Mouse (Mus musculus): ENCODE data around the gene March5. TPM values are rescaled to one million over a fixed set of nuclear protein-coding genes. Genes with fewer than 3 reads are reported as not detected.

The March5 gene
- 79.0 and 95.9 TPM in 2 replicates for polyA plus RNA-seq (2016; fragmentation: Nextera tagmentation; extraction: Ambion mirVana)

DNA sequence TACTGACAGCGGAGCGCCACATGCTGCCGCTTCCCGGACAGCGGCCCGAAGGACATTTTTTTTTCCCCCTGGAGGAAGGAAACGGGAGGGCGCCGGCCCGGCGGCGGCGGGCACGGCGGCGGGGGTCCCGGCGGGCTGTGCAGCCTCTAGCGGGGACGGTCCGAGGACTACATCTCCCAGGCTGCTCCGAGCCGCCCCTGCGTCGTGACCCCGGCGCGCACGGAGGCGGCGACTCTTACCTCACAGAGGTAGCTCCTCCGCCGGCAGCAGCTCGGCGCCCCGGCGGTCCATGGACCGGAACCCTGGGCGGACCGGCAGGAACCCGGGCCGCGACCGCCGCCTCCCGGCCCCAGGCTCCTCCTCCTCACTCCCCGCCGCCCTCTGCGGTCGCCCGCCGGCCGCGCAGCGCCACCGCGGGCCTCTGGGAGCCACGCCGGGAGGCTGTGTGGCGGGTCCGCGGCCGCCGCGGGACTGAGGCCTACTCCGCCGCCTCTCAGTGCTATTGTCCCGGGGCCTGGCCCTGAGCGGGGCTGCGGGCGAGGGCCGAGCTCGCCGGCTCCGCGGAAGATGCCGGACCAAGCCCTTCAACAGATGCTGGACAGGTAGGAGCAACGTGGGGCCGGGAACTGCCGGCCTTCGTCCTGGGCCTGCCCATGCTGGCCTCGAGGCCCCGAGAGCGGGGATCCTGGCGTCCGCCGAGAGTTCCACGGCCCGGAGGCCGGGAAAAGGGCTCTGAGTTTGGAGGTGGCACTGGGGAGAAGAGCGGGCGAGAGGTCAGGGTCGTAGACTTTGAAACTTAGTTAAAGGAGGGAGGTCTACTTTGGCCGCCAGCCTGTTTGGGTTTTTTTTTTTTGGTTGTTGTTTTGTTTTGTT is at the start of gene March5:
March5 (plus strand) TSS at position 241 of the 873 bp plus-strand sequence.
- Histone ChIP-seq H3K9me3 (no peaks in the 10 kb centered on the region), H3K36me3 (peaks cover 26% of the 10 kb centered on the region), H3K27me3 (ENCODE audit: insufficient read depth, poor library complexity, severe bottlenecking) (no peaks in the 10 kb centered on the region), H3K4me1 (peaks cover 15% of the 10 kb centered on the region), H3K27ac (peak within 1 kb of the TSS; percentile 98), H3K4me3 (peak within 1 kb of the TSS; percentile 99)
- DNase-seq (ENCODE audit: low spot score), result peak; percentile 94
- WGBS, result under 1% methylated on average over 93 of the region's 94 CpGs

DNA sequence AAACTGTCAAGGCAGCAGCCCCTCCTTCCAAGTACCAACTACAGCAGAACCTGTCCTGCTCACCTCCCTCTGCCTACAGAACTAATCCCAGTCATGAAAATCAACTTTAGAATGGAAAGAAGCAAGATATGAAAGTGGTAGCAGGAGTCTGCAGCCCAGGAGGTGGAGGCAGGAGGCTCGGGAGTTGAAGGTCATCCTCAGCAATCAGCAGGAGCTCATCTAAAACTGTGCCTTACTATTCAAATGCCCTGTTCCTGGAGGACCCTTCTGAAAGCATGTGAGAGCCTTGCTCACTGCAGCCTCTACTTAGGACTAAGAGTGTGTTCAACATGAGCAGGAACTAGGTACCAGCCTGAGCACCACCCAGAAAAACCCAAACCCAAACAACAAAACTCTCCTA is 35.2 kb upstream of the March5 start:
- WGBS, result 40% methylated on average over 1 of the region's 1 CpGs
- Histone ChIP-seq H3K27me3 (ENCODE audit: insufficient read depth, poor library complexity, severe bottlenecking) (peaks cover 35% of the 10 kb centered on the region), H3K4me3 (peak overlapping the region; percentile 84), H3K36me3 (0 out of 2 replicates have a peak, but pooled peaks cover 3% of the 10 kb centered on the region), H3K4me1 (peaks cover 12% of the 10 kb centered on the region), H3K27ac (peak overlapping the region; percentile 89; the same call in 1 of the 2 replicates), H3K9me3 (no peaks in the 10 kb centered on the region)
- DNase-seq (ENCODE audit: low spot score), result no peak

DNA sequence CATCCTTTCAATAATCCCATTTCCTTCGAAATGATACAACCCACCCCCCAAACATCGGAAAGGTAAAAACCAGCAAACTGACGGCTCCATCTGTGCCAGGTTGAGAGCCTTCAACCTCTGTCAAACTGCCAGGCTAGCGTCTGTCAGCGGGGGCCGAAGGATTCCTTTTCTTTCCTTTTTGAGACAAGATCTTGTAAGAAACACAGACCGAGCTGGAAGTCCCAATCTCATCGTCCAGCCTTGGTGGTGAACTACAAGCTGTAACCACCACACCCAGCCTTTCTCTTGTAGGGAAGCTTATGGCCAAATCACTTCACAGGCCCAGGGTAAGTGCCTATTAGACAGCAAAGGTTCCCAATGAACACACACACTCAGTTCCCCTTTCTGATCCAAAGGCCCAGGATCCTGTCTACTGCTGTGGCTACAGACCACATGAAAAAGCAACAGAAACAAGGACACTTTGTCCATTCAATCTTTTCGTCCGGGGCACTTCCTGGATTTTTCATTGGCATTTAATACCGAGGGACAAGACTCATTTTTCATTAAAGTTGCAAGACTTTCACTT is 34.7 kb upstream of the March5 start:
- H3K27ac ChIP-seq, result peak overlapping the region; percentile 89; the same call in 1 of the 2 replicates
- peaks cover 35% of the 10 kb centered on the region for H3K27me3 ChIP-seq (ENCODE audit: insufficient read depth, poor library complexity, severe bottlenecking)
- peak overlapping the region; percentile 84 for H3K4me3 ChIP-seq
- 73% methylated on average over 11 of the region's 11 CpGs for WGBS
- DNase-seq (ENCODE audit: low spot score), result no peak
- H3K4me1 ChIP-seq, result peaks cover 12% of the 10 kb centered on the region
- no peaks in the 10 kb centered on the region for H3K9me3 ChIP-seq
- H3K36me3 ChIP-seq, result 0 out of 2 replicates have a peak, but pooled peaks cover 3% of the 10 kb centered on the region

DNA sequence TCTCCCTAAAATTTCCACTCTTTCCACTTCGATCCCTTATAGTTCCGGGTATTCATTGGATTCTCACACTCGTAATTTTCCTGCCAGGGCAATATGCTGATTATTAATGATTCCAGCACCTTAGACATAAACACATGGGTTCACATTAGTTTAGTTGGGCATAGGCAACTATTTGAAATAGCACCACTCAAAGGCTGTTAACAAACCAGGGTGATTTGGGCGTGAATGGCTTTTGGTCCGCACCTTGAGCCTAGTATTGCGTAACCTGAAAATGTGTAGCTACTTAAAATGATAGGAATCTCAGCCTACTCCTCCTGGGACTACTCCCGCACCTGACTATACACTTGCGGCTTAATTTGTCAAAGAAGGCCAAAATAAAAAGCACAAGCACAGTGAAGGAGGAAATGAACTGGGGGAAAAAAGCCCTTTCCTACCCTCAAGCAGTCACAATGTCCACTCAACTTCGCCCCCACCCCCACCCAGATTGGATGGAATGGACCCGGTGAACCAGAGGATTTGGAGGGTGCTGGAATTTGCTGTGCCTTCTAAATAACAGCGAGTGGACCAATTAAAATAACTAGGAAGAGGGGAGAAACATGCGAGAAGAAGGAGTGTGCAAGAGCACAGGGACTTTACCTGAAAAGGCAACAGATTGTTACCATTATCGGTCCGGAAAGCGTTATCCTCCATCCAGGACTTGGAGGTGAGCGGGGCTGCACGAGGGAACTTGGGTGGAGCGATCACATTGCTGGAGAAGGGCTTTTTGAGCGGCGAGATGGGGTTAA is 33.8 kb upstream of the March5 start:
- H3K36me3 ChIP-seq, result 0 out of 2 replicates have a peak, but pooled peaks cover 3% of the 10 kb centered on the region
- peaks cover 35% of the 10 kb centered on the region for H3K27me3 ChIP-seq (ENCODE audit: insufficient read depth, poor library complexity, severe bottlenecking)
- peak overlapping the region; percentile 84 for H3K4me3 ChIP-seq
- H3K27ac ChIP-seq, result peak overlapping the region; percentile 89
- H3K9me3 ChIP-seq, result no peaks in the 10 kb centered on the region
- no peak for DNase-seq (ENCODE audit: low spot score)
- 27% methylated on average over 20 of the region's 20 CpGs for WGBS
- H3K4me1 ChIP-seq, result peaks cover 12% of the 10 kb centered on the region

DNA sequence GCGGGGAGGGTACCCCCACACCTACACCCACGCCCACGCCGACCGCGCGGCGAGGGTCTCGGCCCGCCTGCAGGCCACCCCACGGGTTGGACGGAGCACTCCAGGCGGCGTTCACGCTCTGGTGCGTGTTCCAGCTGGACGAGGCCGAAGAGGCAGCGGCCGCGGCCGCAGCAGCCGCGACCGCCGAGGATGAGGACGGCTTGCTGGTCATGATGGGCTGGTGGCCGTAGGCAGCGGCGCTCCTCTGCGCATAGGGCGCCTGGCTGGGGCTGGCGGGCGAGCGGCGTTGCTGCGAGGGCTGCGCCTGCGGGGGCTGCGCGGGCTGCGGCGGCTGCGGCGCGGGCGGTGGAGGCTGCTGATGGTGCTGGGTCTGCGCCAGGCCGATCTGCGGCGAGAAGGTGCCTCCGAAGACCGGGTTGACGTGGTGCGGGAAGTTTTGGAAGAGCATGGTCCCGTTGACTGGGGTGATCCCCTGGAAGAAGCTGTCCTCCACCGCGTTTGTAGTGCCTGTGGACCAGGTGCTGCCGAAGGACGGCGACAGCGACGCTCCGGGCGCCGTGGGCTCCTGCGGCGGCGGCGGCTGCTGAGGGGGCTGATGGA is 33.1 kb upstream of the March5 start:
- Histone ChIP-seq H3K27ac (peak overlapping the region; percentile 89), H3K27me3 (ENCODE audit: insufficient read depth, poor library complexity, severe bottlenecking) (peaks cover 35% of the 10 kb centered on the region), H3K4me1 (peaks cover 12% of the 10 kb centered on the region), H3K36me3 (no peaks in the 10 kb centered on the region), H3K4me3 (peak overlapping the region; percentile 84), H3K9me3 (no peaks in the 10 kb centered on the region)
- no peak for DNase-seq (ENCODE audit: low spot score)
- under 1% methylated on average over 70 of the region's 70 CpGs for WGBS

DNA sequence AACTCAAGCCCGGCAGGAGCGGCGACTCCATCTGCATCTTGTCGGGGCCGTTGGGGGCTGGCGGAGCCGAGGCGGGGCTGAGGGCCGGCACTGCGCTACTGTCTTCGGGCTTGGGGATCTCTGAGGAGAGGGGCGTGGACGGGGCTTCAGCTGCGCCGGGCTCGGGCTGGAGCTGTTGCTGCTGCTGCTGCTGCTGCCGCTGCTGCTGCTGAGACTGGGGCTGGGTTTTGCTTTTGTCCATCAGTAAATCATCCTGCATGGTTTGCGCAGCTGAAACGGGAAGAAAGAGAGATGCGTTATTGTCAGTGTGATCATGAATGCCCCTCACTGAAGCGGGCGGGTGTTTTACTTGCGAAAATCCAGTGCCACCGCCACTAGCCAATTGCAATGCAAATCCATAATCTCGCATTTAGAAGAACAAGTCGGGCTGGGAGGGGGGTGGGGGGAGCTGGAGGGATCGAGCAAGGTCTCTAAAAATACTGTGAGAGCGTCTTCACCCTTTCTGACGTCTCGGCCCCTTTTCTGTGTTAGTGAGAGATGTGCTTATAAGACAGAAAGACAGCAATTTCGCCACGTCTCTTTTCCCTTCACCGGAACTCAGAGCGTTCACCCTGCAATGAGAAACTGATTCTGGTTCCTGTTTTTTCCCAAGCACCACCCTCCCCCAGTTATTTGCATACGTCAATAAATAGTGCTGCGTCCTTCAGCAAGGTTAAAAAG is 32.5 kb upstream of the March5 start:
- peak; percentile 82 for DNase-seq (ENCODE audit: low spot score)
- H3K36me3 ChIP-seq, result no peaks in the 10 kb centered on the region
- H3K27me3 ChIP-seq (ENCODE audit: insufficient read depth, poor library complexity, severe bottlenecking), result peaks cover 35% of the 10 kb centered on the region
- peaks cover 12% of the 10 kb centered on the region for H3K4me1 ChIP-seq
- peak overlapping the region; percentile 89 for H3K27ac ChIP-seq
- under 1% methylated on average over 36 of the region's 36 CpGs for WGBS
- peak overlapping the region; percentile 84 for H3K4me3 ChIP-seq
- H3K9me3 ChIP-seq, result no peaks in the 10 kb centered on the region

DNA sequence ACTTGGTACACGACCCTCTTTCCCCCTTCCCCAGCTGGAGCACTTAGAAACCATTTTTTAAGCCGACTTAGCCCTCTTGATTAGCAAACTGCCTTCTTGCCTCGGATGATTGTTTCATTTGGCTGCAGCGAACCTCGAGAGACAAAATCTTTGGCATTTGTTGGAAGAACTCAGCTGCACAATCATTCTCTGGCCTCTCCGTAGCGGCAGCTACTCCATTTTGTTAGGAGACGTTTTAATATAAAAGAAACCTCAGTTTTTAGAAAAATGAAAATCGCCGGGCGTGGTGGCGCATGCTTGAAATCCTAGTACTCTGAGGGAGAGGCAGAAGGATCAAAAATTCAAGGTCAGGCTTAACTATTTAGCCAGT is 31.9 kb upstream of the March5 start:
- peaks cover 35% of the 10 kb centered on the region for H3K27me3 ChIP-seq (ENCODE audit: insufficient read depth, poor library complexity, severe bottlenecking)
- H3K4me1 ChIP-seq, result peaks cover 12% of the 10 kb centered on the region
- peak overlapping the region; percentile 89 for H3K27ac ChIP-seq
- no peaks in the 10 kb centered on the region for H3K9me3 ChIP-seq
- peak overlapping the region; percentile 84 for H3K4me3 ChIP-seq
- WGBS, result 2% methylated on average over 12 of the region's 12 CpGs
- H3K36me3 ChIP-seq, result no peaks in the 10 kb centered on the region
- no peak for DNase-seq (ENCODE audit: low spot score)

DNA sequence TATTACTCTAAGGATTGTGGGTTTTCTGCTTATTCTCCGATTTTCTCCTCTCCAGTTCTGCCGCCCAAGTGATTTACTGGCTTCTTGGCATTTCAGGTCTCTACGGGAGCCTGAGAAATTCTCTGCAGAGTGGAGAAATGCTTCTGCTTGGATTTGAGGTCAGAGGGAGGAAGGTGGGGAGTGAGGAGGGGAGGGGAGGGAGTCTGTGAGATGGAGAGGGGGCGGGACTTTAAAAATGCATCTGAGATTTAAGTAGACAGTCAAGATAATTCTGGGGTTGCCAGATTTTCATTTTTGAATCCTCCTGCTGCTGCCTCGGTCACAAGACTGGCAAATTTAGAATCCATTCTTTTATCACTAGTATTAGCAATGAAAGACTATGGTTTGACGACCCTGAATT is 31.4 kb upstream of the March5 start:
- Histone ChIP-seq H3K4me3 (peak overlapping the region; percentile 84), H3K36me3 (no peaks in the 10 kb centered on the region), H3K27me3 (ENCODE audit: insufficient read depth, poor library complexity, severe bottlenecking) (peaks cover 35% of the 10 kb centered on the region), H3K9me3 (no peaks in the 10 kb centered on the region), H3K27ac (peak overlapping the region; percentile 89; the same call in 1 of the 2 replicates), H3K4me1 (peaks cover 12% of the 10 kb centered on the region)
- WGBS, result 8% methylated on average over 6 of the region's 6 CpGs
- DNase-seq (ENCODE audit: low spot score), result no peak

DNA sequence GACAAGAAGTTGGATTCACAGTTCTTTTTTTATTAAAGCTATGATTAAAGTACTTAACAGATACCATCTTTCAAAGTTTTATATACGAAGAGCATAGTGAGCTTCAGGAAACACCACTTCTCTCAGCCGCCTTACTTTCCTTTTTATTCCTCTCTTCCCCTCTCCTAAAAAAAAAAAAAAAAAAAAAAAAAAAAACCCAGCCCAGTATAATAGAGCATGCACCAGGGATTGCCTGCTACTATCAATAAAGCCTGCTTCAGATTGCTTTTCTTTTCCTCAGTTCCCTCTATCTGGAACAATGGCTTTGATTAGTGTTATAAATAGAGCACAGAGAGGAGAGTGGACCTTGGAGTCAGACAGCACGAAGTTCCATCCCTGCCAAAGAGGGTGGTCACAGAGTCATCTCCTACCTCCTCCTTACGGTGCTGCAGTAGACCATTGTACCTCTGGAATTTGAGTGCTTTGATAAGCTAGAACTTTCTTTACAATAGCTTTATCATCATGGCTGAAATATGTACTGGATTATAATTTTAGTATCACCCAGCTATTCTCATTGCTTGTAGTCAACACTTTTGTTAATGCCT is 30.4 kb upstream of the March5 start:
- peak overlapping the region; percentile 84 for H3K4me3 ChIP-seq
- H3K9me3 ChIP-seq, result no peaks in the 10 kb centered on the region
- 0 out of 2 replicates have a peak overlapping the region, but pooled peaks have one; percentile 52 for H3K27ac ChIP-seq

DNA sequence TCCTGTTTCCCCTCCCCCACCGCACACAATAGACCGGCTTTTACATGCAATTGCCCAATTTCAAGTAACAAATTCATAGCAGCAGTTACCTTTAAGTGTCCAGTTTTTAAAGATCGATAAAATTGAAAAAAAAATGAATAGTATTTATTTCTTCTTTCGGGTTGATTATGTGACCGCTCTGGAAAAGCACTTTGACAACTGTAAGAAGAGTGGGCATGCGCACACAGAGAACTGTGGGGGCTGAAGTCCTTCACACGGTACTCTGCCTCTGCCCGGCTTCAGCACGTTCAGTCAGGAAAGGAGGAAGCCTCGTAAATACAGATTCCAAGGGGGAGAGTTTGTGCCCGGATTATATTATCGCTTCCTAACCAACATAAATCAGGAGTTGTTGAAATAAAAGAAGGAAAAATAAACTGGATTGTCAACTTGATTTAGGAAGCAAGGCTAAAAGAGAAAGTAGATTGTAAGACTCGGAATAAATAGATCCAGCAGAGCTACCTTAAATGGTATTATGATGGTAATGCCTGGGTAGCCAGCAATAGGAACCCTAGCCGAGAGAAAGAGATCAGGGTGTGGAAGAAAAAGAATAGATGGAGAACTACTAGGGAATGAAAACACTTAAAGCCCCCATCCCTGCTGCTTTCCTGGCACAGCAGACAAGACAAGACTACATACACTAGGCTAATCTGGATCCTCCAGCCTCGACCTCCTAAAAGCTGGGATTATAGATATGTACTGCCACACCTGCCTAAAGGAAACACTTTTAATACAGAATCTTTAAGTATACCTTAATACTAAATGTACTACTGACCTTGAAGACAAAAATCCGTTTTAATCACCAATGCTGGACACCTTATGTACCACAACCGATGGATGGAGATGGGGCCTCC is 29.3 kb upstream of the March5 start:
- Histone ChIP-seq H3K36me3 (no peaks in the 10 kb centered on the region), H3K4me3 (peak overlapping the region; percentile 84), H3K9me3 (no peaks in the 10 kb centered on the region), H3K4me1 (peaks cover 7% of the 10 kb centered on the region), H3K27me3 (ENCODE audit: insufficient read depth, poor library complexity, severe bottlenecking) (peaks cover 17% of the 10 kb centered on the region), H3K27ac (peak overlapping the region; percentile 77)
- 15% methylated on average over 17 of the region's 17 CpGs for WGBS
- DNase-seq (ENCODE audit: low spot score), result no peak

More for the DNA sequence above, 30.4 kb upstream of the March5 start:
- DNase-seq (ENCODE audit: low spot score), result no peak
- Histone ChIP-seq H3K4me1 (peaks cover 12% of the 10 kb centered on the region), H3K36me3 (no peaks in the 10 kb centered on the region), H3K27me3 (ENCODE audit: insufficient read depth, poor library complexity, severe bottlenecking) (peaks cover 28% of the 10 kb centered on the region)
- 31% methylated on average over 4 of the region's 4 CpGs for WGBS

DNA sequence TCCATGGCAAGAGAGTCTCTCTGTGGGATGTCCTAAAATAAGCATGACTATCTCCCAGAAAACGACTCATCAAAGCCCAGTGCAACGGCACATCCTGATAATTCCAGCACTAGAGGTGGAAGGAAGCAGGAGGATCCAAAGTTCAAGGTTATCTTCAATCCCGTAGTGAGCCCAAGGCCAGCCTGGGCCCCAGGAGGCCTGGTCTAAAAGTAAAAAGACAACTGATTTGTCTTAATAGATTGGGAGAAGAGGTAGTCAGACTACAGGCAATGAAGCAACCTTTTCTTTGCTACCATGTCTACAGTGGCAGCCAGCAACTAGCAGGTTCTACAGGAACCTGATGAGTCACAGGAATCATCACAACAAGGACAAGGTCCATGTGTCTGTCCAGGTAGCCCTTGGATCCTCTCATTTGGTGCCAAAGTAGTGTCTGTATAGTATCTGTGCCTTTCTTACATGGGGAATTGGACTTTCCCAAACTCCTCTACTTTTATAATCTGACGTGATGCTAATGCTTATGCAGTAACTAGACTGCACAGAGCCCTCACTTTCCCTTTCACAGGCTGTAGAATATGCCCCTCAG is 18.9 kb upstream of the March5 start:
- no peaks in the 10 kb centered on the region for H3K9me3 ChIP-seq
- no peaks in the 10 kb centered on the region for H3K4me1 ChIP-seq
- peak; percentile 52 for DNase-seq (ENCODE audit: low spot score)
- WGBS, result 51% methylated on average over 4 of the region's 4 CpGs
- no peaks in the 10 kb centered on the region for H3K36me3 ChIP-seq
- no peak overlapping the region for H3K4me3 ChIP-seq
- H3K27ac ChIP-seq, result no peak overlapping the region
- H3K27me3 ChIP-seq (ENCODE audit: insufficient read depth, poor library complexity, severe bottlenecking), result no peaks in the 10 kb centered on the region
